Mouse (Mus musculus): Measurements from ENCODE around the gene Mast4. TPM values are rescaled to one million over a fixed set of nuclear protein-coding genes. Genes with fewer than 3 reads are reported as not detected.

Mast4 gene
- polyA plus RNA-seq, 1 experiment from 2014 or later: 45.4 TPM

- Histone ChIP-seq H3K4me2 (peak overlapping the region; percentile 52), H3K4me3 (ENCODE audit: low read depth, low read length) (no peak overlapping the region)
These were observed 113.7 kb downstream of the Mast4 start for GRCm38 (mm10) chr13:103220479-103221064.

GRCm38 (mm10) chr13:103219999-103220398, 114.3 kb downstream of the Mast4 start:
- no peak for ATAC-seq (replicated peaks; ENCODE audit: insufficient number of reproducible peaks, low FRiP score, low TSS enrichment)
- WGBS (ENCODE audit: insufficient replicate concordance): 48% methylated on average over 2 of the region's 2 CpGs
- Histone ChIP-seq H3K27me3 (ENCODE audit: control insufficient read depth, insufficient read depth, low read length) (no peaks in the 10 kb centered on the region), H3K36me3 (ENCODE audit: control insufficient read depth, insufficient read depth, low read length) (no peaks in the 10 kb centered on the region), H3K4me3 (ENCODE audit: low read depth, low read length) (no peak overlapping the region), H3K9me3 (replicated peaks; ENCODE audit: control insufficient read depth, low read length) (no peaks in the 10 kb centered on the region), H3K27ac (ENCODE audit: low read depth, low read length) (no peak overlapping the region), H3K4me2 (peak overlapping the region; percentile 52; the same call in 1 of the 2 replicates), H3K9ac (ENCODE audit: low read depth, low read length) (no peak overlapping the region), H3K4me1 (ENCODE audit: control insufficient read depth, insufficient read depth, low read length) (peaks cover 6% of the 10 kb centered on the region)

More at GRCm38 (mm10) chr13:103220479-103221064, 113.7 kb downstream of the Mast4 start:
- Histone ChIP-seq H3K4me1 (ENCODE audit: control insufficient read depth, insufficient read depth, low read length) (peaks cover 6% of the 10 kb centered on the region), H3K9ac (ENCODE audit: low read depth, low read length) (no peak overlapping the region), H3K36me3 (ENCODE audit: control insufficient read depth, insufficient read depth, low read length) (no peaks in the 10 kb centered on the region), H3K9me3 (replicated peaks; ENCODE audit: control insufficient read depth, low read length) (no peaks in the 10 kb centered on the region), H3K27me3 (ENCODE audit: control insufficient read depth, insufficient read depth, low read length) (no peaks in the 10 kb centered on the region), H3K27ac (ENCODE audit: low read depth, low read length) (no peak overlapping the region)
- 25% methylated on average over 11 of the region's 11 CpGs for WGBS (ENCODE audit: insufficient replicate concordance)
- ATAC-seq (replicated peaks; ENCODE audit: insufficient number of reproducible peaks, low FRiP score, low TSS enrichment): no peak

GRCm38 (mm10) chr13:103217486-103217885, 116.8 kb downstream of the Mast4 start:
- no peaks in the 10 kb centered on the region for H3K36me3 ChIP-seq (ENCODE audit: control insufficient read depth, insufficient read depth, low read length)
- peaks cover 6% of the 10 kb centered on the region for H3K4me1 ChIP-seq (ENCODE audit: control insufficient read depth, insufficient read depth, low read length)
- ATAC-seq (replicated peaks; ENCODE audit: insufficient number of reproducible peaks, low FRiP score, low TSS enrichment): no peak
- H3K27ac ChIP-seq (ENCODE audit: low read depth, low read length): no peak overlapping the region
- WGBS (ENCODE audit: insufficient replicate concordance): 63% methylated on average over 3 of the region's 3 CpGs
- no peaks in the 10 kb centered on the region for H3K27me3 ChIP-seq (ENCODE audit: control insufficient read depth, insufficient read depth, low read length)
- no peaks in the 10 kb centered on the region for H3K9me3 ChIP-seq (replicated peaks; ENCODE audit: control insufficient read depth, low read length)
- H3K4me2 ChIP-seq: no peak overlapping the region
- H3K4me3 ChIP-seq (ENCODE audit: low read depth, low read length): no peak overlapping the region
- no peak overlapping the region for H3K9ac ChIP-seq (ENCODE audit: low read depth, low read length)

GRCm38 (mm10) chr13:103214506-103214905, 119.8 kb downstream of the Mast4 start:
- Histone ChIP-seq H3K27ac (ENCODE audit: low read depth, low read length) (no peak overlapping the region), H3K4me1 (ENCODE audit: control insufficient read depth, insufficient read depth, low read length) (peaks cover 3% of the 10 kb centered on the region; the same call in 1 of the 2 replicates), H3K36me3 (ENCODE audit: control insufficient read depth, insufficient read depth, low read length) (no peaks in the 10 kb centered on the region), H3K4me3 (ENCODE audit: low read depth, low read length) (no peak overlapping the region), H3K9ac (ENCODE audit: low read depth, low read length) (no peak overlapping the region), H3K4me2 (no peak overlapping the region), H3K9me3 (replicated peaks; ENCODE audit: control insufficient read depth, low read length) (no peaks in the 10 kb centered on the region), H3K27me3 (ENCODE audit: control insufficient read depth, insufficient read depth, low read length) (no peaks in the 10 kb centered on the region)
- ATAC-seq (replicated peaks; ENCODE audit: insufficient number of reproducible peaks, low FRiP score, low TSS enrichment): no peak
- WGBS (ENCODE audit: insufficient replicate concordance): 65% methylated on average over 1 of the region's 3 CpGs

- Histone ChIP-seq H3K4me3 (ENCODE audit: low read depth, low read length) (no peak overlapping the region), H3K4me2 (no peak overlapping the region), H3K36me3 (ENCODE audit: control insufficient read depth, insufficient read depth, low read length) (no peaks in the 10 kb centered on the region), H3K9me3 (replicated peaks; ENCODE audit: control insufficient read depth, low read length) (no peaks in the 10 kb centered on the region), H3K9ac (ENCODE audit: low read depth, low read length) (no peak overlapping the region), H3K27ac (ENCODE audit: low read depth, low read length) (no peak overlapping the region), H3K4me1 (ENCODE audit: control insufficient read depth, insufficient read depth, low read length) (peaks cover 3% of the 10 kb centered on the region; the same call in 1 of the 2 replicates), H3K27me3 (ENCODE audit: control insufficient read depth, insufficient read depth, low read length) (no peaks in the 10 kb centered on the region)
- 59% methylated on average over 6 of the region's 6 CpGs for whole genome bisulfite sequencing (ENCODE audit: insufficient replicate concordance)
- no peak for ATAC-seq (replicated peaks; ENCODE audit: insufficient number of reproducible peaks, low FRiP score, low TSS enrichment)
These were observed 122.3 kb downstream of the Mast4 start for GRCm38 (mm10) chr13:103211953-103212352.

- Histone ChIP-seq H3K9me3 (replicated peaks; ENCODE audit: control insufficient read depth, low read length) (no peaks in the 10 kb centered on the region), H3K4me2 (no peak overlapping the region), H3K4me3 (ENCODE audit: low read depth, low read length) (no peak overlapping the region), H3K27ac (ENCODE audit: low read depth, low read length) (no peak overlapping the region), H3K27me3 (ENCODE audit: control insufficient read depth, insufficient read depth, low read length) (no peaks in the 10 kb centered on the region), H3K4me1 (ENCODE audit: control insufficient read depth, insufficient read depth, low read length) (peaks cover 3% of the 10 kb centered on the region; the same call in 1 of the 2 replicates), H3K9ac (ENCODE audit: low read depth, low read length) (no peak overlapping the region), H3K36me3 (ENCODE audit: control insufficient read depth, insufficient read depth, low read length) (no peaks in the 10 kb centered on the region)
- WGBS (ENCODE audit: insufficient replicate concordance): 59% methylated on average over 11 of the region's 11 CpGs
- no peak for ATAC-seq (replicated peaks; ENCODE audit: insufficient number of reproducible peaks, low FRiP score, low TSS enrichment)
These were observed 122.8 kb downstream of the Mast4 start for GRCm38 (mm10) chr13:103211501-103211941.

- H3K27me3 ChIP-seq (ENCODE audit: control insufficient read depth, insufficient read depth, low read length): no peaks in the 10 kb centered on the region
- ATAC-seq (replicated peaks; ENCODE audit: insufficient number of reproducible peaks, low FRiP score, low TSS enrichment): no peak
- no peak overlapping the region for H3K27ac ChIP-seq (ENCODE audit: low read depth, low read length)
- H3K9me3 ChIP-seq (replicated peaks; ENCODE audit: control insufficient read depth, low read length): no peaks in the 10 kb centered on the region
- no peak overlapping the region for H3K4me3 ChIP-seq (ENCODE audit: low read depth, low read length)
- 81% methylated on average over 4 of the region's 4 CpGs for WGBS (ENCODE audit: insufficient replicate concordance)
- H3K4me1 ChIP-seq (ENCODE audit: control insufficient read depth, insufficient read depth, low read length): peaks cover 3% of the 10 kb centered on the region; the same call in 1 of the 2 replicates
- no peaks in the 10 kb centered on the region for H3K36me3 ChIP-seq (ENCODE audit: control insufficient read depth, insufficient read depth, low read length)
- no peak overlapping the region for H3K4me2 ChIP-seq
- no peak overlapping the region for H3K9ac ChIP-seq (ENCODE audit: low read depth, low read length)
These were observed 123.6 kb downstream of the Mast4 start for GRCm38 (mm10) chr13:103210746-103211145.

- no peak overlapping the region for H3K27ac ChIP-seq (ENCODE audit: low read depth, low read length)
- WGBS (ENCODE audit: insufficient replicate concordance): 81% methylated on average over 4 of the region's 4 CpGs
- no peak for ATAC-seq (replicated peaks; ENCODE audit: insufficient number of reproducible peaks, low FRiP score, low TSS enrichment)
- peaks cover 3% of the 10 kb centered on the region; the same call in 1 of the 2 replicates for H3K4me1 ChIP-seq (ENCODE audit: control insufficient read depth, insufficient read depth, low read length)
- no peaks in the 10 kb centered on the region for H3K27me3 ChIP-seq (ENCODE audit: control insufficient read depth, insufficient read depth, low read length)
- H3K9me3 ChIP-seq (replicated peaks; ENCODE audit: control insufficient read depth, low read length): no peaks in the 10 kb centered on the region
- no peaks in the 10 kb centered on the region for H3K36me3 ChIP-seq (ENCODE audit: control insufficient read depth, insufficient read depth, low read length)
- H3K9ac ChIP-seq (ENCODE audit: low read depth, low read length): no peak overlapping the region
- no peak overlapping the region for H3K4me3 ChIP-seq (ENCODE audit: low read depth, low read length)
- no peak overlapping the region for H3K4me2 ChIP-seq
These were observed 127.1 kb downstream of the Mast4 start for GRCm38 (mm10) chr13:103207199-103207598.

- ATAC-seq (replicated peaks; ENCODE audit: insufficient number of reproducible peaks, low FRiP score, low TSS enrichment): no peak
- Histone ChIP-seq H3K9ac (ENCODE audit: low read depth, low read length) (no peak overlapping the region), H3K4me1 (ENCODE audit: control insufficient read depth, insufficient read depth, low read length) (peaks cover 3% of the 10 kb centered on the region; the same call in 1 of the 2 replicates), H3K9me3 (replicated peaks; ENCODE audit: control insufficient read depth, low read length) (no peaks in the 10 kb centered on the region), H3K4me3 (ENCODE audit: low read depth, low read length) (no peak overlapping the region), H3K36me3 (ENCODE audit: control insufficient read depth, insufficient read depth, low read length) (no peaks in the 10 kb centered on the region), H3K4me2 (no peak overlapping the region), H3K27ac (ENCODE audit: low read depth, low read length) (no peak overlapping the region), H3K27me3 (ENCODE audit: control insufficient read depth, insufficient read depth, low read length) (no peaks in the 10 kb centered on the region)
- WGBS (ENCODE audit: insufficient replicate concordance): 62% methylated on average over 9 of the region's 9 CpGs
These were observed 127.7 kb downstream of the Mast4 start for GRCm38 (mm10) chr13:103206644-103207043.
